Mouse (Mus musculus) myocyte (in vitro differentiated cells): ENCODE data around the gene Ralgapa2.

Experiments
- CEBPB ChIP-seq: IDR thresholded peaks from 2 replicates; pipeline ENCODE4 v1.6.1; 2011; ENCODE audit warnings: mild to moderate bottlenecking, moderate library complexity; ENCODE audit not compliant: poor library complexity, insufficient read depth, severe bottlenecking
- E2F4 ChIP-seq: IDR thresholded peaks from one replicate; pipeline ENCODE4 v1.6.1; 2011; ENCODE audit warnings: mild to moderate bottlenecking, control low read depth, moderate library complexity; ENCODE audit not compliant: insufficient read depth
- MAX ChIP-seq: IDR thresholded peaks from one replicate; pipeline ENCODE4 v1.6.1; 2011; ENCODE audit warnings: low read depth, mild to moderate bottlenecking, control low read depth
- MYOD1 ChIP-seq, 3 experiments: IDR thresholded peaks; one replicate each; pipeline ENCODE4 v1.6.1; 2011; ENCODE audit warnings: control low read depth in 2 of 3, low read depth in 2 of 3, mild to moderate bottlenecking in 2 of 3, moderate library complexity in 1 of 3; ENCODE audit not compliant: insufficient read length in 2 of 3, control insufficient read depth in 1 of 3
- MYOG ChIP-seq, 3 experiments: IDR thresholded peaks; one replicate each; pipeline ENCODE4 v1.6.1; 2011; ENCODE audit warnings: control low read depth in 2 of 3, low read depth in 2 of 3, mild to moderate bottlenecking in 2 of 3; ENCODE audit not compliant: insufficient read length in 2 of 3, control insufficient read depth in 1 of 3, insufficient read depth in 1 of 3
- POLR2A ChIP-seq: IDR thresholded peaks from one replicate; pipeline ENCODE4 v1.6.1; 2011; ENCODE audit warnings: low read depth, mild to moderate bottlenecking, control low read depth, moderate library complexity; ENCODE audit not compliant: insufficient read length
- POLR2AphosphoS2 ChIP-seq: IDR thresholded peaks from one replicate; pipeline ENCODE4 v1.6.1; 2011; ENCODE audit warnings: low read depth, control low read depth; ENCODE audit not compliant: insufficient read length
- SRF ChIP-seq: IDR thresholded peaks from one replicate; pipeline ENCODE4 v1.6.1; 2011; ENCODE audit warnings: low read depth; ENCODE audit not compliant: control insufficient read depth, insufficient read length
- TCF12 ChIP-seq: IDR thresholded peaks from one replicate; pipeline ENCODE4 v1.6.1; 2011; ENCODE audit warnings: mild to moderate bottlenecking, control low read depth; ENCODE audit not compliant: poor library complexity, insufficient read depth, severe bottlenecking
- TCF3 ChIP-seq: IDR thresholded peaks from one replicate; pipeline ENCODE4 v1.6.1; 2011; ENCODE audit warnings: low read depth, control low read depth; ENCODE audit not compliant: insufficient read length
- USF1 ChIP-seq: IDR thresholded peaks from one replicate; pipeline ENCODE4 v1.6.1; 2011; ENCODE audit warnings: low read depth, mild to moderate bottlenecking, control low read depth, moderate library complexity

- TF ChIP-seq USF1 (no peak), TCF12 (no peak), POLR2AphosphoS2 (no peak), E2F4 (no peak), MAX (no peak), POLR2A (no peak), MYOG (IDR thresholded peaks at IDR 0.05; ENCODE audit: control insufficient read depth in 1 of 3, insufficient read depth in 1 of 3, insufficient read length in 2 of 3, low read depth in 2 of 3) (no peak), MYOD1 (IDR thresholded peaks at IDR 0.05; ENCODE audit: control insufficient read depth in 1 of 3, insufficient read length in 2 of 3, low read depth in 2 of 3) (no peak), TCF3 (no peak), SRF (no peak), CEBPB (no peak)
Observed at GRCm38 (mm10) chr2:146287531-146287930, 224.6 kb downstream of the Ralgapa2 start.
